Mouse (Mus musculus) layer of hippocampus, postnatal 25 days (tissue): ENCODE measurements around the gene Gm49510. TPM values are rescaled to one million over a fixed set of nuclear protein-coding genes. Genes with fewer than 3 reads are reported as not detected.

ENCODE experiments used
- DNase-seq, 2 experiments: peaks; one replicate each; pipeline ENCODE4 v3.0.0; 2022; ENCODE audit warnings: mixed read lengths in 2 of 2, low spot score in 1 of 2; ENCODE audit errors: extremely low spot score in 1 of 2
- microRNA-seq, 2 experiments: library from miRNA; unstranded; fragments of <30 nt; microRNA quantifications; one replicate each; pipeline ENCODE4 v1.2.0; 2021
- total RNA-seq, 2 experiments: library from RNA; stranded (reverse); gene quantifications; 2 replicates each; pipeline ENCODE4 v1.2.3; 2021

Gm49510 gene
- total RNA-seq, 2 experiments from 2014 or later: not detected

DNA sequence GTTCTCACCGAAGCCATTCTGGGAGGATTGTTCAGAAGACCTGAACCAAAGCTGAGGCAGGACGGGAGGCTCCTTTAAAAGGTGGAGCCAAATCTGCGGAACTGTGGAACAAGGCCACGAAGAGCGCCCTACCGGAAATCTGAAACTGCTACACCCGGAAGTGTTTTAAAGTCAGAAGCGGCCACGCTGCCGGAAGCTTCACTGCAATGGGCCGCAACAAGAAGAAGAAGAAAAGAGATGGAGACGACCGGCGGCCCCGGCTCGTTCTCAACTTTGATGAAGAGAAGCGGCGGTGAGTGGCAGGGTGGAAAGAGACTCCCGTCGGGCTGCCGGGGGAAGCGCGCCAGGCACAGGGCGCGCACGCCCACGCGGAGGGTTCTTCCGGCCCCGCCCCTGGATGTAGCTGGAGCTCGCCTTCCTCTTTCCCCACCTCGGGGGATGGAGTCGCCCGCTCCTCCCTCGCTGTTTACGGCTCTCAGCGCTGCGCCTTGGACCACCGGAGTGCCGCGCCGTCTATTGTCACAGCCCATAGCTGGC, 35.4 kb downstream of the Gm49510 start, which contains the start of gene Nol12:
Gene Nol12, plus strand, starts transcription at position 150 of the 537 bp plus-strand sequence.
- DNase-seq: peak; percentile 65 to 79

DNA sequence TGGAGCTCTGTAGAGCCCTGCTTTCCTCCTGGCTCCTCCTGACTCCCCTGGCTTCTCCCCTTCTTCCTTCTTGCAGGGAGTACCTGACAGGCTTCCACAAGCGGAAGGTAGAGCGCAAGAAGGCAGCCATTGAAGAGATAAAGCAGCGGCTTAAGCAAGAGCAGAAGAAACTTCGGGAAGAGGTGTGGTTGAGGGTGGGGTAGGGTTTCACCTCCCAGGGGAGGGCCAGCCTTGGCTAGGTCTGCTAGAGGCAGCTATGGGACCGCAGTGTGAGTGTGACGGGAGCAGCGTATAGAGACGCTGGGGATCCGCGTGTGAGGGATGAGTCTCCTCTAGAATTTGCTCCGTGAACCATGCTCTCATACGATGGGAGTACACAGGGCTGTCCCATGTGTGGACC, 36.9 kb downstream of the Gm49510 start:
- DNase-seq: no peak

DNA sequence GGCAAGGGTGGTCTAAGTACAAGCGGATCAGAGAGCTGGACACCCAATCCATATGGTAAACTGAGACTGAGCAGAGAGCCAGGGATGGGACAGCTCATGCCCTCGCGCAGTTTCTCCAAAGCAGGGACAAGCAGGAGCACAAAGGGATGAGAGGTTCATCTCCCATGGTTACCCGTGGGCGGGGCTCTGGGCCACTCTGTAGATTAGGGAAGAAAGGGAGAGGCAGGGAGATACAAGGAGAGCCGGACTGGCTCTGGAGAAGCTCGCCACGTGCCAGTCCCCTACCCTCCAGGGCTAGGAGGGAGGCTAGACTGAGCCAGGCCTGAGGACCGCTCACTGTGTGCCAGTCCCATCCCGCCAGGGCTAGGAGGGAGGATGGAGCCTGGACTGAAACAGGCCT, 37.8 kb downstream of the Gm49510 start:
- no peak for DNase-seq

GRCm38 (mm10) chr15:78937963-78938362, 38.5 kb downstream of the Gm49510 start:
- DNase-seq: no peak

GRCm38 (mm10) chr15:78940325-78940724, 40.9 kb downstream of the Gm49510 start:
- DNase-seq: no peak

DNA sequence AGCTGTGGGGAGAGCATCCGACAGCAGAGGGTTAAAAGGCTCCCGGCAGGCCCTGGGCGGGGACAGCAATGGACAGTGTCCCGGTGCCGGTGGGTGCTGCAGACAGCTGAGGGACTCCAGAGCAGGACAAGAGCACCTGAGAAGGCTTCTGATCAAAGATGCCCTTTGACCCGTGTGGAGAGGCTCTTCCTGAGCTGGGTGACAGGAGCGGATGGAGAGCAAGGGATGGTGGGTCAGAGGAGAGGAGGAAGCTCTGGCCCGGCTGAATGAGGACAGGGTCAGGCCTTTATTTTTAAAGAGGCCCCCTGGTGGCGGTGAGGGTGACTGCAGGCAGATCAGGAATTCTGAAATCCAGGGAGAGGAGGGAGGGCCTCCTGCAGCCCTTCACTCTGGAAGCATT, 43.2 kb downstream of the Gm49510 start:
- peak; percentile 67 to 90 for DNase-seq

DNA sequence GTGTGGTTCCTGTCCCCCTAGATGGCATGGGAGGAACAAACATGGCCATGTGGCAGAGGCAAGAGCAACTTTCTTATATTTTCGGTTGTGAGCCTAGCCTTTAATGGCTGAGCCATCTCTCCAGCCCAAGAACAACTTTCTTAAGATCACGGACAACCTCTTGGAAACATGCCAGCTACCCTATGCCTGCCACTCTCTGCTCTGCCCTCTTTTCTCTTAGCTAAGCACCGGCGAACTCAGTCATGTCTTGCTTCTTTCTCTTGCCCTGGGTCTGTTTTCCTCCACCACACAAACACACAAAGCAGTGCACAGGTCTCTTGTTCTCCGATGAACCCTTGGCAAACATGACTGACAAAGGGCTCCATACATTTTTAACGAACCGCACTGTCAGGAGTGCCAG, 46.8 kb downstream of the Gm49510 start:
- no peak for DNase-seq

GRCm38 (mm10) chr15:78947657-78948056, 48.2 kb downstream of the Gm49510 start, which contains the start of gene Triobp:
Gene Triobp (plus strand): TSS chr15:78947724.
- DNase-seq: peak; percentile 38 to 55

- no peak for DNase-seq
Measured at GRCm38 (mm10) chr15:78948152-78948725, 48.8 kb downstream of the Gm49510 start.

GRCm38 (mm10) chr15:78948883-78949282, 49.4 kb downstream of the Gm49510 start:
- no peak for DNase-seq

DNA sequence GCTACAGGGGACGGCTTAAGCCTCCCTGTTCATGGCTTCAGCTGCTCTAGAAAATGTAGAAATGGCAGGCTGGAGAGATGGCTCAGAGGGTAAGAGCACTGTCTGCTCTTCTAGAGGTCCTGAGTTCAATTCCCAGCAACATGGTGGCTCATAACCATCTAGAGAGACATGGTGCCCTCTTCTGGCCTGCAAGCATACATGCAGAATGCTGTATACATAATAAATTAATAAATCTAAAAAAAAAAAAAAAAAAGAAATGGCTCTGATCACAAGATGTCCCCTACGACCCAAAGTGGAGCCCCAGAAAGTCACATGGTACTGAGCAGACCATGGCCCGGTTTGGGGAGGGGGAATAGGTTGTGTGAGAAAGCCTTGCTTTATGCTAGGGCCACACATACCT, 56.2 kb downstream of the Gm49510 start:
- no peak for DNase-seq

- no peak for DNase-seq
Measured at GRCm38 (mm10) chr15:78956351-78956750, 56.9 kb downstream of the Gm49510 start.

DNA sequence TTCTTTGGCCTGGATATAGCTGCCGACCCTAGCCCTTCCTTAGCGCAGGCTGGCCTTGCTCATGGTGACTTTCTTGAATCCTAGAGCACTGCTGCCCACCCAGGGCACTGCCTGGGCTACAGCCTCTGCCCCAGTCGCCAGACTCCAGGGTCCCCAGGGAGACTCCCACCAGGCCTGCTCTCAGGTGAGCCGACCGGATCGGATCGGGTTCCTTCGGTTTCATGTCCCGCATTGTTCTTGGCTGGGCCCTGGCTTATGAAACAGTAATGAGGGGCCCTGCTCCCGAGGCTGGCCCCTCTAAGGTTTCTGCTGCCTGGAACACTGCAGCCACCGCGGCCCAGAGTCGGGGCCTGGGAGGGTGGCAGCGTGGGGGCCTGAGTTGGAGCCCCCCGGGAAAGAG, 57.6 kb downstream of the Gm49510 start:
- no peak for DNase-seq

- DNase-seq: no peak
Measured at GRCm38 (mm10) chr15:78959537-78959936, 60.1 kb downstream of the Gm49510 start.

GRCm38 (mm10) chr15:78960088-78960487, 60.6 kb downstream of the Gm49510 start:
- no peak for DNase-seq

DNA sequence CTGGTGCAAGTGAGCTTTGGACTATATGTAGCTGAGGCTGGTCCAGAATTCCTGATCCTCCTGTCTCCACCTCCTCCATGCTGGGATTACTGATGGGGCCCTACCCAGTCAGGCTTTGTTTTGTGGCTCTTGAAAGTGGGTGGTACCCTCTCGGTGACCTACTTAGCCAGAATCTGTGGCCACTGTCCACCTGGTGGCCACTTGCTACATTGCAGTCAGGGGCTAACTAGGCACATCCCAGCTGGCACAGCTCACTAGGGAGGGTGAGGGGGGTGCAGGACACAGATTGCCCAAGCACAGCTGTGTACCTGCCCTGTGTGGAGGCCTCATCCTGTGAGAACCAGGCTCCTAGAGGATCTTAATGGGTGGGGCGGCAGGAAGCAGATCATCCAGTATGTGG, 63.4 kb downstream of the Gm49510 start:
- no peak for DNase-seq

Small RNA genes within 50 kb of the gene (microRNA-seq; reads per million reads assigned to microRNA genes)
- gene Mir6955: 0.80 to 1.3 reads per million in 2 experiments

Other genes starting within 250 kb of the Gm49510 start
- 100 to 1,000 TPM; 175 to 188 TPM for gene Elfn2, start 180.9 kb upstream of the Gm49510 start, total RNA-seq
- 1 to 10 TPM; 5.5 to 6.6 TPM for gene Mfng, start 126.2 kb upstream of the Gm49510 start, total RNA-seq
- gene Card10, start 96.6 kb upstream of the Gm49510 start, total RNA-seq: 1 to 10 TPM; 5.0 to 5.5 TPM
- gene Cdc42ep1, start 57.0 kb upstream of the Gm49510 start, total RNA-seq: 10 to 100 TPM; 14.2 to 14.9 TPM
- gene Lgals2, start 44.1 kb upstream of the Gm49510 start, total RNA-seq: not detected
- 10 to 100 TPM; 57.1 to 59.0 TPM for gene Gga1, start 22.5 kb upstream of the Gm49510 start, total RNA-seq
- 10 to 100 TPM; 24.3 to 25.3 TPM for gene Sh3bp1, start 101 bp downstream of the Gm49510 start, total RNA-seq
- gene Pdxp, start 14.3 kb downstream of the Gm49510 start, total RNA-seq: 100 to 1,000 TPM; 161 to 187 TPM
- gene Lgals1, start 27.1 kb downstream of the Gm49510 start, total RNA-seq: 10 to 100 TPM; 15.0 to 18.0 TPM
- gene Nol12, start 35.3 kb downstream of the Gm49510 start, total RNA-seq: 10 to 100 TPM; 37.4 to 37.6 TPM
- gene Triobp, start 48.1 kb downstream of the Gm49510 start, total RNA-seq: 10 to 100 TPM; 14.0 to 16.0 TPM
- 100 to 1,000 TPM; 101 to 108 TPM for gene H1f0, start 128.8 kb downstream of the Gm49510 start, total RNA-seq
- gene Galr3, start 142.2 kb downstream of the Gm49510 start, total RNA-seq: not detected
- 10 to 100 TPM; 17.2 to 17.3 TPM for gene Ankrd54, start 163.2 kb downstream of the Gm49510 start, total RNA-seq
- 10 to 100 TPM; 71.9 to 74.9 TPM for gene Eif3l, start 175.5 kb downstream of the Gm49510 start, total RNA-seq
- 10 to 100 TPM; 34.3 to 41.6 TPM for gene Micall1, start 209.2 kb downstream of the Gm49510 start, total RNA-seq
- gene Polr2f, start 241.3 kb downstream of the Gm49510 start, total RNA-seq: 100 to 1,000 TPM; 104 to 112 TPM
- 1 to 10 TPM; 9.1 to 9.6 TPM for gene 1700088E04Rik, start 241.6 kb downstream of the Gm49510 start, total RNA-seq